Mouse (Mus musculus) cerebellum, postnatal 36 days (tissue): ENCODE data around the gene Lipc.
A peak's percentile ranks its signal among the peaks of the same experiment; 100 is the strongest.

Source experiments
- DNase-seq, 2 experiments: peaks; one replicate each; pipeline ENCODE4 v3.0.0; 2021 to 2022; ENCODE audit warnings: mixed read lengths in 2 of 2

Gene Lipc

GRCm38 (mm10) chr9:70911163-70911562 lies 40.9 kb downstream of the Lipc start:
- no peak for DNase-seq

GRCm38 (mm10) chr9:70910351-70910750 lies 41.7 kb downstream of the Lipc start:
- DNase-seq: no peak

- peak in 1 of 2 experiments; percentile 14 for DNase-seq
These were observed 49.0 kb downstream of the Lipc start for GRCm38 (mm10) chr9:70902821-70903730.

GRCm38 (mm10) chr9:70894201-70894600 lies 57.8 kb downstream of the Lipc start:
- no peak for DNase-seq

GRCm38 (mm10) chr9:70893526-70893925 lies 58.5 kb downstream of the Lipc start:
- DNase-seq: no peak

- no peak for DNase-seq
These were observed 59.4 kb downstream of the Lipc start for GRCm38 (mm10) chr9:70892627-70893026.

GRCm38 (mm10) chr9:70891431-70892133 lies 60.4 kb downstream of the Lipc start:
- DNase-seq: no peak

- DNase-seq: no peak
These were observed 61.3 kb downstream of the Lipc start for GRCm38 (mm10) chr9:70890736-70891135.

- no peak for DNase-seq
These were observed 63.1 kb downstream of the Lipc start for GRCm38 (mm10) chr9:70888969-70889368.

- no peak for DNase-seq
These were observed 63.5 kb downstream of the Lipc start for GRCm38 (mm10) chr9:70888556-70888955.

- DNase-seq: no peak
These were observed 70.0 kb downstream of the Lipc start for GRCm38 (mm10) chr9:70881982-70882381.

- DNase-seq: no peak
These were observed 73.2 kb downstream of the Lipc start for GRCm38 (mm10) chr9:70878823-70879222.

- DNase-seq: peak; percentile 43 to 57
These were observed 73.9 kb downstream of the Lipc start for GRCm38 (mm10) chr9:70878157-70878556.

- peak; percentile 38 to 50 for DNase-seq
These were observed 76.5 kb downstream of the Lipc start for GRCm38 (mm10) chr9:70875490-70875889.

GRCm38 (mm10) chr9:70875059-70875458 lies 77.0 kb downstream of the Lipc start:
- DNase-seq: peak in 1 of 2 experiments; percentile 9

- DNase-seq: no peak
These were observed 79.4 kb downstream of the Lipc start for GRCm38 (mm10) chr9:70872675-70873074.

GRCm38 (mm10) chr9:70870326-70870725 lies 81.7 kb downstream of the Lipc start:
- no peak for DNase-seq

- DNase-seq: no peak
These were observed 82.7 kb downstream of the Lipc start for GRCm38 (mm10) chr9:70869169-70869873.

- DNase-seq: no peak
These were observed 84.6 kb downstream of the Lipc start for GRCm38 (mm10) chr9:70867381-70867780.

GRCm38 (mm10) chr9:70864039-70864438 lies 88.0 kb downstream of the Lipc start:
- DNase-seq: no peak

GRCm38 (mm10) chr9:70863299-70863698 lies 88.7 kb downstream of the Lipc start:
- no peak for DNase-seq

GRCm38 (mm10) chr9:70859233-70859632 lies 92.8 kb downstream of the Lipc start:
- DNase-seq: no peak

- no peak for DNase-seq
These were observed 96.2 kb downstream of the Lipc start for GRCm38 (mm10) chr9:70855868-70856267.
